Mouse (Mus musculus) embryo, embryonic 10 days (tissue): ENCODE results near the gene Vav3.

ENCODE experiments used
- DNase-seq: peaks from one replicate; pipeline ENCODE4 v3.0.0-alpha.2; 2015; ENCODE audit warnings: low spot score

The Vav3 gene

GRCm38 (mm10) chr3:109340274-109341070, at the start of gene Vav3:
TSS of gene Vav3 (plus strand) at chr3:109340653.
- DNase-seq = peak; percentile 74

- no peak for DNase-seq
These were observed 41.6 kb upstream of the Vav3 start for GRCm38 (mm10) chr3:109298857-109299256.

- peak; percentile 47 for DNase-seq
These were observed 41.0 kb upstream of the Vav3 start for GRCm38 (mm10) chr3:109299303-109300074.

GRCm38 (mm10) chr3:109302059-109302458, 38.4 kb upstream of the Vav3 start:
- no peak for DNase-seq

- DNase-seq = no peak
These were observed 33.0 kb upstream of the Vav3 start for GRCm38 (mm10) chr3:109307406-109307805.

GRCm38 (mm10) chr3:109308468-109308867, 32.0 kb upstream of the Vav3 start:
- no peak for DNase-seq

- DNase-seq = no peak
These were observed 30.9 kb upstream of the Vav3 start for GRCm38 (mm10) chr3:109309317-109310265.

- no peak for DNase-seq
These were observed 29.2 kb upstream of the Vav3 start for GRCm38 (mm10) chr3:109311172-109311824.

- no peak for DNase-seq
These were observed 28.6 kb upstream of the Vav3 start for GRCm38 (mm10) chr3:109311875-109312274.

- no peak for DNase-seq
These were observed 27.0 kb upstream of the Vav3 start for GRCm38 (mm10) chr3:109313501-109313900.

GRCm38 (mm10) chr3:109322225-109322624, 18.2 kb upstream of the Vav3 start:
- no peak for DNase-seq

- DNase-seq = no peak
These were observed 16.8 kb upstream of the Vav3 start for GRCm38 (mm10) chr3:109323447-109324300.

- no peak for DNase-seq
These were observed 13.3 kb upstream of the Vav3 start for GRCm38 (mm10) chr3:109327128-109327527.

- no peak for DNase-seq
These were observed 7.7 kb upstream of the Vav3 start for GRCm38 (mm10) chr3:109332755-109333154.

- DNase-seq = no peak
These were observed 5.0 kb upstream of the Vav3 start for GRCm38 (mm10) chr3:109335470-109335869.

GRCm38 (mm10) chr3:109339290-109339689, 1.2 kb upstream of the Vav3 start:
- no peak for DNase-seq

GRCm38 (mm10) chr3:109339941-109340273, 546 bp upstream of the Vav3 start:
- DNase-seq = peak; percentile 82

- DNase-seq = peak; percentile 10
These were observed 623 bp downstream of the Vav3 start for GRCm38 (mm10) chr3:109341071-109341480.

- peak; percentile 25 for DNase-seq
These were observed 1.2 kb downstream of the Vav3 start for GRCm38 (mm10) chr3:109341631-109342030.

GRCm38 (mm10) chr3:109351956-109352684, 11.7 kb downstream of the Vav3 start:
- DNase-seq = no peak
